Mouse (Mus musculus) layer of hippocampus, adult 8-10 months (tissue): ENCODE measurements at regions not wholly inside any gene's neighbourhood (a gene's known extent, or its start where the extent isn't known, plus 50 kb on each side); places are given as distances from the start of the nearest gene placed in this dataset.

Experiments used
- DNase-seq, 2 experiments: peaks; one replicate each; pipeline ENCODE4 v3.0.0; 2022; ENCODE audit warnings: low spot score in 2 of 2

- DNase-seq = peak; percentile 17 to 66
Observed at GRCm38 (mm10) chr16:78635257-78635656, 58.7 kb upstream of the D16Ertd472e start.

- no peak for DNase-seq
Observed at GRCm38 (mm10) chr16:78631797-78632196, 55.3 kb upstream of the D16Ertd472e start.

- DNase-seq = no peak
Observed at GRCm38 (mm10) chr16:78626803-78627202, 50.3 kb upstream of the D16Ertd472e start.
